11 mouse cellular contexts compared by ENCODE assay signal in genomic region chr17:87344441-87345251, GRCm38 (mm10).
DNase-seq lines count a peak whose midpoint lies in the region; ATAC-seq lines count a peak whose summit lies in the region.
"Had no signal": no experiment of that assay in that cellular context is flagged by ENCODE, and none has a peak within 500 bp of the region (broad histone marks: within the 10 kb centered on the region; RNA-seq: fewer than 3 reads in every experiment).

No protein-coding gene starts in this region.

- H3K27me3 ChIP-seq in hindbrain, embryonic 10.5 days (ENCODE audit: insufficient read depth, poor library complexity, severe bottlenecking): no peaks in the 10 kb centered on the region
- no peaks in the 10 kb centered on the region for H3K27me3 ChIP-seq in hindbrain, embryonic 11.5 days (ENCODE audit: control insufficient read depth, insufficient read depth, low read length)
- no peaks in the 10 kb centered on the region for H3K27me3 ChIP-seq in embryonic facial prominence, embryonic 11.5 days (ENCODE audit: control insufficient read depth, insufficient read depth, low read length)
- no peaks in the 10 kb centered on the region; the same call in 1 of the 2 replicates for H3K27me3 ChIP-seq in heart, embryonic 10.5 days (ENCODE audit: insufficient read depth, poor library complexity, severe bottlenecking)
- H3K27me3 ChIP-seq: neural tube, embryonic 15.5 days had no signal

- H3K4me2 ChIP-seq in hindbrain, embryonic 11.5 days (replicated peaks; ENCODE audit: low read depth, low read length): no peak overlapping the region
- H3K4me2 ChIP-seq in embryonic facial prominence, embryonic 11.5 days (ENCODE audit: low read depth, low read length): no peak overlapping the region
- H3K4me2 ChIP-seq: neural tube, embryonic 15.5 days had no signal

- peaks cover 48% of the 10 kb centered on the region for H3K4me1 ChIP-seq in hindbrain, embryonic 10.5 days (replicated peaks)
- peaks cover 3% of the 10 kb centered on the region; the same call in 1 of the 2 replicates for H3K4me1 ChIP-seq in hindbrain, embryonic 11.5 days (replicated peaks; ENCODE audit: control insufficient read depth, insufficient read depth, low read length)
- no peaks in the 10 kb centered on the region for H3K4me1 ChIP-seq in embryonic facial prominence, embryonic 11.5 days (ENCODE audit: control insufficient read depth, insufficient read depth, low read length)
- H3K4me1 ChIP-seq in heart, embryonic 10.5 days: peaks cover 37% of the 10 kb centered on the region
- H3K4me1 ChIP-seq: neural tube, embryonic 15.5 days had no signal

- H3K9ac ChIP-seq in hindbrain, embryonic 11.5 days (ENCODE audit: low read depth, low read length): no peak overlapping the region
- H3K9ac ChIP-seq in embryonic facial prominence, embryonic 11.5 days (replicated peaks; ENCODE audit: low read length): no peak overlapping the region
- H3K9ac ChIP-seq: neural tube, embryonic 15.5 days had no signal

- WGBS in hindbrain, embryonic 10.5 days: 73% methylated on average over 18 of the region's 18 CpGs
- 71% methylated on average over 18 of the region's 18 CpGs for WGBS in hindbrain, embryonic 11.5 days
- WGBS in embryonic facial prominence, embryonic 11.5 days: 64% methylated on average over 18 of the region's 18 CpGs
- WGBS in heart, embryonic 10.5 days: 72% methylated on average over 18 of the region's 18 CpGs

- no peak overlapping the region for H3K4me3 ChIP-seq in hindbrain, embryonic 10.5 days
- H3K4me3 ChIP-seq in hindbrain, embryonic 11.5 days (ENCODE audit: low read depth, low read length): no peak overlapping the region
- no peak overlapping the region for H3K4me3 ChIP-seq in embryonic facial prominence, embryonic 11.5 days (ENCODE audit: low read depth, low read length)
- no peak overlapping the region for H3K4me3 ChIP-seq in heart, embryonic 10.5 days
- H3K4me3 ChIP-seq: neural tube, embryonic 15.5 days had no signal

- 0 out of 2 replicates have a peak overlapping the region, but pooled peaks have one; percentile 51 for H3K27ac ChIP-seq in hindbrain, embryonic 10.5 days
- no peak overlapping the region for H3K27ac ChIP-seq in hindbrain, embryonic 11.5 days (ENCODE audit: low read depth, low read length)
- H3K27ac ChIP-seq in embryonic facial prominence, embryonic 11.5 days (replicated peaks; ENCODE audit: low read depth, low read length): no peak overlapping the region
- no peak overlapping the region for H3K27ac ChIP-seq in heart, embryonic 10.5 days
- H3K27ac ChIP-seq: neural tube, embryonic 15.5 days had no signal

- DNase-seq in hindbrain, embryonic 10.5 days (ENCODE audit: low spot score): no peak
- no peak for DNase-seq in hindbrain, embryonic 11.5 days (ENCODE audit: low spot score)
- DNase-seq in embryonic facial prominence, embryonic 11.5 days (ENCODE audit: low spot score): no peak
- DNase-seq in natural killer cell, adult 2 months (ENCODE audit: low spot score in 2 of 2): peak; percentile 65 to 72
- DNase-seq in thymus, postnatal 36 days: peak; percentile 64 to 79
- DNase-seq in adrenal gland, adult (ENCODE audit: inconsistent age in 2 of 2, low spot score in 1 of 2): no peak
- no peak for DNase-seq in right cerebral cortex, postnatal 4 days
- DNase-seq in heart, embryonic 10.5 days (ENCODE audit: low spot score): no peak
- DNase-seq: cerebellum, adult 8-10 months; heart, adult 18-20 months had no signal

- no peaks in the 10 kb centered on the region for H3K36me3 ChIP-seq in hindbrain, embryonic 10.5 days
- H3K36me3 ChIP-seq in hindbrain, embryonic 11.5 days (ENCODE audit: control insufficient read depth, insufficient read depth, low read length): no peaks in the 10 kb centered on the region
- no peaks in the 10 kb centered on the region for H3K36me3 ChIP-seq in embryonic facial prominence, embryonic 11.5 days (replicated peaks; ENCODE audit: control insufficient read depth, insufficient read depth, low read depth, low read length)
- no peaks in the 10 kb centered on the region for H3K36me3 ChIP-seq in heart, embryonic 10.5 days
- H3K36me3 ChIP-seq: neural tube, embryonic 15.5 days had no signal

- H3K9me3 ChIP-seq in hindbrain, embryonic 10.5 days: no peaks in the 10 kb centered on the region
- no peaks in the 10 kb centered on the region for H3K9me3 ChIP-seq in hindbrain, embryonic 11.5 days (ENCODE audit: control insufficient read depth, low read length)
- no peaks in the 10 kb centered on the region for H3K9me3 ChIP-seq in embryonic facial prominence, embryonic 11.5 days (replicated peaks; ENCODE audit: control insufficient read depth, low read length)
- no peaks in the 10 kb centered on the region for H3K9me3 ChIP-seq in heart, embryonic 10.5 days
- H3K9me3 ChIP-seq: neural tube, embryonic 15.5 days had no signal

- ATAC-seq in hindbrain, embryonic 11.5 days (ENCODE audit: low FRiP score): no peak
- peak; percentile 22; the same call in 1 of the 2 replicates for ATAC-seq in embryonic facial prominence, embryonic 11.5 days (replicated peaks; ENCODE audit: insufficient number of reproducible peaks, low FRiP score, low TSS enrichment, low read depth)

Comparison
In these comparisons a context has a peak if more than half of its experiments do, and no peak if none do; other contexts are left out.
1. DNase-seq: peak in natural killer cell, adult 2 months (2 of 2) and thymus, postnatal 36 days (2 of 2); none in hindbrain, embryonic 10.5 days (single experiment), hindbrain, embryonic 11.5 days (single experiment), embryonic facial prominence, embryonic 11.5 days (single experiment), adrenal gland, adult (0 of 2), right cerebral cortex, postnatal 4 days (single experiment) and heart, embryonic 10.5 days (single experiment).